Mouse (Mus musculus) stomach, postnatal 0 days (tissue): ENCODE results near the gene Ube2h. TPM values are rescaled to one million over a fixed set of nuclear protein-coding genes. Genes with fewer than 3 reads are reported as not detected.
A peak's percentile ranks its signal among the peaks of the same experiment; 100 is the strongest.

Experiments
- ATAC-seq: fragments of 200-750 bp; cut with Nextera tagmentation; 2 replicates; pipeline ENCODE4 v1.8.0; 2017; ENCODE audit not compliant: low FRiP score, low TSS enrichment
- DNase-seq: peaks from one replicate; pipeline ENCODE4 v3.0.0-alpha.2; 2016; ENCODE audit warnings: low spot score
- H3K27ac ChIP-seq: fragments of 300-500 bp; sonication (generic); replicated peaks from 2 replicates; pipeline ENCODE4 v1.5.1; 2014; ENCODE audit warnings: mild to moderate bottlenecking, control low read depth
- H3K27me3 ChIP-seq: fragments of 300-500 bp; sonication (generic); 2 replicates; pipeline ENCODE4 v1.6.1; 2014; ENCODE audit warnings: low read length; ENCODE audit not compliant: control insufficient read depth, insufficient read depth
- H3K36me3 ChIP-seq: fragments of 300-500 bp; sonication (generic); 2 replicates; pipeline ENCODE4 v1.6.1; 2014; ENCODE audit warnings: low read length, mixed read lengths; ENCODE audit not compliant: control insufficient read depth, insufficient read depth
- H3K4me1 ChIP-seq: fragments of 300-500 bp; sonication (generic); replicated peaks from 2 replicates; pipeline ENCODE4 v1.6.1; 2014; ENCODE audit warnings: antibody characterized with exemption; ENCODE audit not compliant: control insufficient read depth, insufficient read depth
- H3K4me2 ChIP-seq: fragments of 300-500 bp; sonication (generic); replicated peaks from 2 replicates; pipeline ENCODE4 v1.6.1; 2014; ENCODE audit warnings: low read depth, mild to moderate bottlenecking, control low read depth, moderate library complexity
- H3K4me3 ChIP-seq: fragments of 300-500 bp; sonication (generic); 2 replicates; pipeline ENCODE4 v1.5.1; 2014; ENCODE audit warnings: low read depth, low read length, control low read depth
- H3K9ac ChIP-seq: fragments of 300-500 bp; sonication (generic); 2 replicates; pipeline ENCODE4 v1.6.1; 2014; ENCODE audit warnings: mild to moderate bottlenecking, low read length, control low read depth, mixed read lengths
- H3K9me3 ChIP-seq: fragments of 300-500 bp; sonication (generic); 2 replicates; pipeline ENCODE4 v1.6.1; 2016; ENCODE audit warnings: low read length; ENCODE audit not compliant: control insufficient read depth
- CTCF ChIP-seq: IDR thresholded peaks from 2 replicates; pipeline ENCODE4 v1.5.1; 2016; ENCODE audit warnings: antibody characterized with exemption, low read depth, mild to moderate bottlenecking, moderate library complexity
- EP300 ChIP-seq: optimal IDR thresholded peaks from 2 replicates; pipeline ENCODE3; 2016; ENCODE audit warnings: antibody characterized with exemption
- WGBS: fragments of 180-500 bp; shearing (Covaris S2); extraction: QIAGEN DNeasy Blood & Tissue Kit; methylation state at CpG from one replicate; pipeline ENCODE4 v1.1.7; 2014; 5-methylcytosine and 5-hydroxymethylcytosine counted together
- polyA plus RNA-seq: library from polyadenylated mRNA; unstranded; fragments of >200 nt; fragmentation: Nextera tagmentation; extraction: Ambion mirVana; gene quantifications from 2 replicates; pipeline ENCODE4 v1.2.1, GENCODE M21; 2015

Ube2h gene
- 25.2 and 28.8 TPM in 2 replicates for polyA plus RNA-seq

DNA sequence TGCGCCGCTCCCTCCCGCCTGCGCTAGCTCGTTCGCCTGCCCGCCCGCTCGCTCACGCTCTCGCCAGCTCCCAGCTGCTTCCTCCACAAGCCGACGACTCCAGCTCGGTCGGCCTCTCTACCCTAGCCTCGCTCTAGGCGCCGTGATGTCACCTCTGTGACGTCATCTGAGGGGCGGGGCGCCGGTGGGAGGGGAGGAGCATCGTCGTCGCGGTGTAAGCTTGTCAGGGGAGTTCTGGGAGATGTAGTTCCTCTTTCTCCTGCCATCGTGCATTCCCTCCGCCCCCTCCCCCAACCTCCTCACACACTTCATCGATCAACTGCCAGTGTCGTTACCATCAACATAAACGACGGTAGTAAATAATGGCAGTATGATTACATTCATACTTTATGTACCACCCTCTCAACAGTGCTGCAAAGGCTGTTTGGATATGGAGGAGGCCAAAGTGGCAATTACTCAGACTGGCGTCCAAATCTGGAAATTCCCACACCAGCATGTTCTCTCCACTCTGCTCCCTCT lies at the start of gene Ube2h:
Gene Ube2h, minus strand, starts transcription at position 141 of the 519 bp plus-strand sequence.
- Histone ChIP-seq H3K36me3 (no peaks in the 10 kb centered on the region), H3K4me1 (0 out of 2 replicates have a peak, but pooled peaks cover 3% of the 10 kb centered on the region), H3K27me3 (no peaks in the 10 kb centered on the region), H3K4me3 (peak within 1 kb of the TSS; percentile 78), H3K9ac (peak within 1 kb of the TSS; percentile 85), H3K4me2 (peak within 1 kb of the TSS; percentile 68), H3K27ac (peak within 1 kb of the TSS; percentile 95), H3K9me3 (no peaks in the 10 kb centered on the region)
- DNase-seq (peak; percentile 100), ATAC-seq (peak; percentile 91)
- under 1% methylated on average over 33 of the region's 33 CpGs for WGBS
- no peak for TF ChIP-seq EP300
- no peak for TF ChIP-seq CTCF

DNA sequence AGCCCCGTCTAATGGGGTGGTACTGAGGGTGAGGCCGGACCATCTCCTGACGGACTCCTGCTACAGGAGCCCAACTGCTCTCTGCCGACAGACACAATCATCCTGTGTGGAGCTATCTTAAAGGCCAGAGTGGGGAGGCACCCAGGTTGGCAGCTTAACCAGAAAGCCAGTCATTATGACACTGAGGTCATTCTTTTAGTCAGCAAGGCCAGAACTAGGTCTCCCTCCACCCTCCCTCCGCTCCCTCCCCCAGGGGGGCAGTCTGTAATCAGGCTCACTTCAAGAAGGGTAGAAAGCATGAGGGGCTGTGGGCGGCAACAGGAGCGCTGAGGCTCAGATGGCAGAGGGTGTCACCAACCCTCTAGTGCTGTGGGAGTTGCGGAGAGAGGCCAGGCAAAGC lies 49.3 kb upstream of the Ube2h start:
- DNase-seq, result no peak
- WGBS, result 73% methylated on average over 8 of the region's 8 CpGs
- Histone ChIP-seq H3K4me2 (no peak overlapping the region), H3K9me3 (no peaks in the 10 kb centered on the region), H3K9ac (no peak overlapping the region), H3K4me3 (no peak overlapping the region), H3K27me3 (no peaks in the 10 kb centered on the region), H3K4me1 (no peaks in the 10 kb centered on the region), H3K36me3 (no peaks in the 10 kb centered on the region), H3K27ac (no peak overlapping the region)
- TF ChIP-seq EP300 (no peak), CTCF (no peak)
- no peak for ATAC-seq

DNA sequence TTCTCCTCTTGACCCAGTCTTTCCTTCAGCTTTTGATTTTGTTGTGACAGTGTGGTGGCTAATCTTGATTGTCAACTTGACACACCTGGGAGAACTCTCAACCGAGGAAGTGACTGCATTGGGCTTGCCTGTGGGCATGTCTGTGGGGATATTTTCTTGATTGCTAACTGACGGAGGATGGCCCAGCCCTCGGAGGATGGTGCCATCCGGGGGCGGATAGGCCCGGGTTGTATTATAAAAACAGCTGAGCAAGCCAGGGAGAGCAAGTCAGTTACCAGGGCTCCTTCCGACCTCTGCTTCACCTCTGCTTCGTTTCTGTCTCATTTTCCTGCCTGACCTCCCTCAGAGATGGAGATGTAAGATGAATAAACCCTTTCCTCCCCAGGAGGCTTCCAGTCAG lies 48.4 kb upstream of the Ube2h start:
- 42% methylated on average over 8 of the region's 8 CpGs for WGBS
- DNase-seq (no peak), ATAC-seq (no peak)
- no peak overlapping the region for H3K4me2 ChIP-seq
- H3K9ac ChIP-seq, result no peak overlapping the region
- no peaks in the 10 kb centered on the region for H3K9me3 ChIP-seq
- TF ChIP-seq EP300 (no peak), CTCF (no peak)
- H3K36me3 ChIP-seq, result no peaks in the 10 kb centered on the region
- no peak overlapping the region for H3K4me3 ChIP-seq
- no peaks in the 10 kb centered on the region for H3K27me3 ChIP-seq
- no peaks in the 10 kb centered on the region for H3K4me1 ChIP-seq
- no peak overlapping the region for H3K27ac ChIP-seq

DNA sequence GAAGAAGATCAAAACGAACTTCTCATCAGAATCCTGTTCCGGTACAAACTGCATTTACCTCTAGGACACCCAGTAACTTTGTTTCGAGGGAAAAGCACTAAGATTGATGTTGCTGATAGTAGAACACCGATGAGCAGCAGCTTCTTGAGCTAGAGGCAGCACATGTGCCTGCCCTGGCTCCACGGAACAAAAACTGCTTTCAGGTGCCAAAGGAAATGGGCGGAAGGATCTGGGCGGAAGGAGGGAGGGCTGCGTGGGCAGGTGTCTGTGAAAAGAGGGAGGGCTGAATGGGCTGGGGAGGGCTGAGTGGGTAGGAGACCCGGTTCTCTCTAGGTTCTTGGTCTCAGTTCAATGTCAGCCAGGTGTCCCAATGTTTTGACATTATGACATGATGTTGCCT lies 47.0 kb upstream of the Ube2h start:
- Histone ChIP-seq H3K4me1 (no peaks in the 10 kb centered on the region), H3K27ac (no peak overlapping the region), H3K36me3 (no peaks in the 10 kb centered on the region), H3K4me2 (no peak overlapping the region), H3K9me3 (no peaks in the 10 kb centered on the region), H3K9ac (no peak overlapping the region), H3K27me3 (no peaks in the 10 kb centered on the region), H3K4me3 (no peak overlapping the region)
- ATAC-seq, result no peak
- TF ChIP-seq CTCF (no peak), EP300 (no peak)
- 59% methylated on average over 9 of the region's 9 CpGs for WGBS
- no peak for DNase-seq

DNA sequence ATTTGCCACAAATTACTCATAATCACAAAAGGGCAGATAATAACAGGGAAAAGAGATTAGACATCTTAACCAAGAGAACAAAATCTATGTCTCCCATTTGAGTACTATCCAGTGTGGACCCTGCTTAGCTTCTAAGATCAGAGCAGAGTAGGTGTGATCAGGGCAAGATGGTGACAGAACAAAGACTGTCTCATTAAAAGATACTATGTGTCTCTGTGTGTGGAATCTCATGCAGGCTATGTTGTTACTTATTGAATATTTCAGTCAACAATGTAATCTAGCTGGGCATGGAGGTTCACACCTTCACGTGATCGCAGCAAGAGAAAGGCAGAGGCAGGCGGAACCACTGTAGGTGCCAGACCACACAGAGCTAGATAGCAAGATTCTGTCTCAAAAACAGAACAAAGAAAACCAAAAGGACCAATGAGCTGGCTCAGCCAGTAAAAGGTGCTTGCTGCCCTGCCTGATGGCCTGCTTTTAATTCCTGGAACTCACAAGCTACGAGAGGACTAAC lies 43.0 kb upstream of the Ube2h start:
- Histone ChIP-seq H3K4me3 (no peak overlapping the region), H3K9me3 (no peaks in the 10 kb centered on the region), H3K27me3 (no peaks in the 10 kb centered on the region), H3K4me2 (no peak overlapping the region), H3K27ac (no peak overlapping the region), H3K4me1 (no peaks in the 10 kb centered on the region), H3K9ac (no peak overlapping the region), H3K36me3 (no peaks in the 10 kb centered on the region)
- 76% methylated on average over 4 of the region's 4 CpGs for WGBS
- TF ChIP-seq CTCF (no peak), EP300 (no peak)
- DNase-seq, result no peak
- ATAC-seq, result no peak

DNA sequence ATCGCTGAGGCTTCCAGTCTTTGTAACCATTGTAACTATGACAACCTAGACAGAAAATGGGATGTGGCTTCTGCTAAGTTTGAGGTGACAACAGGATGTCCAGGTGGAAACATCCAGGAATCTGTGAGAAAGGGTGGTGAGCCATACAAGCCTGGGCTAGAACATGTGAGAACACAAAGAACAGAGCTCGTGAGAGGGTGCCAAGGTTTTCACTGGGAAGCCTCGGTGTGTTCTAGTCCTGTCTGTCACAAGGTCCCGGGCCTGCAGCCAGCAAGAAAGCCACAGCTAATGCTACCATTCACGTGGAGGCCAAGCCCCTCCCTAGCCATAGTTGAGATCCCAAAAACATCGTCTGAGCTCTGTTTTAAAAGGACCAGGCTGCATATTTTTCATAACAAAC lies 42.4 kb upstream of the Ube2h start:
- H3K27me3 ChIP-seq, result no peaks in the 10 kb centered on the region
- no peak overlapping the region for H3K4me2 ChIP-seq
- no peak overlapping the region for H3K27ac ChIP-seq
- no peaks in the 10 kb centered on the region for H3K9me3 ChIP-seq
- DNase-seq (no peak), ATAC-seq (no peak)
- no peaks in the 10 kb centered on the region for H3K4me1 ChIP-seq
- no peaks in the 10 kb centered on the region for H3K36me3 ChIP-seq
- H3K4me3 ChIP-seq, result no peak overlapping the region
- WGBS, result 37% methylated on average over 6 of the region's 6 CpGs
- TF ChIP-seq CTCF (no peak), EP300 (no peak)
- H3K9ac ChIP-seq, result no peak overlapping the region
